Mouse (Mus musculus) liver, embryonic 14.5 days (tissue): ENCODE data around the gene Rps11.
"Not testable (repeated sequence)": the region's sequence is repeated elsewhere in the genome, so short reads cannot be mapped to it uniquely, and the experiment has no call there.

Source experiments
- CTCF ChIP-seq: IDR thresholded peaks from 2 replicates; pipeline ENCODE4 v1.5.1; 2016; ENCODE audit warnings: antibody characterized with exemption, low read depth, control low read depth
- EP300 ChIP-seq: IDR thresholded peaks from 2 replicates; pipeline ENCODE4 v1.6.1; 2016; ENCODE audit warnings: antibody characterized with exemption, low read depth

GRCm38 (mm10) chr7:45153052-45153451 lies 28.8 kb upstream of the Rps11 start:
- TF ChIP-seq EP300, CTCF: not testable (repeated sequence)
